Mouse (Mus musculus) heart, embryonic 11.5 days (tissue): ENCODE measurements at regions not wholly inside any gene's neighbourhood (a gene's known extent, or its start where the extent isn't known, plus 50 kb on each side); places are given as distances from the start of the nearest gene placed in this dataset.

Experiments used
- ATAC-seq: fragments of 200-750 bp; cut with Nextera tagmentation; replicated peaks from 2 replicates; pipeline ENCODE4 v1.8.0; 2017; ENCODE audit warnings: moderate library complexity; ENCODE audit not compliant: insufficient number of reproducible peaks, low FRiP score, low TSS enrichment
- H3K27ac ChIP-seq: fragments of 300-500 bp; sonication (generic); 2 replicates; pipeline ENCODE4 v1.5.1; 2014; ENCODE audit warnings: mild to moderate bottlenecking, low read depth, low read length
- H3K27me3 ChIP-seq: fragments of 300-500 bp; sonication (generic); 2 replicates; pipeline ENCODE4 v1.6.1; 2014; ENCODE audit warnings: mild to moderate bottlenecking, low read length, mixed read lengths; ENCODE audit not compliant: control insufficient read depth, insufficient read depth
- H3K36me3 ChIP-seq: fragments of 300-500 bp; sonication (generic); 2 replicates; pipeline ENCODE4 v1.6.1; 2014; ENCODE audit warnings: mild to moderate bottlenecking, low read length, moderate library complexity, mixed read lengths; ENCODE audit not compliant: control insufficient read depth, insufficient read depth
- H3K4me1 ChIP-seq: fragments of 300-500 bp; sonication (generic); 2 replicates; pipeline ENCODE4 v1.6.1; 2014; ENCODE audit warnings: low read length; ENCODE audit not compliant: control insufficient read depth, insufficient read depth
- H3K4me2 ChIP-seq: fragments of 300-500 bp; sonication (generic); 2 replicates; pipeline ENCODE4 v1.6.1; 2014; ENCODE audit warnings: mild to moderate bottlenecking, moderate library complexity
- H3K4me3 ChIP-seq: fragments of 300-500 bp; sonication (generic); 2 replicates; pipeline ENCODE4 v1.5.1; 2014; ENCODE audit warnings: low read depth, low read length
- H3K9ac ChIP-seq: fragments of 300-500 bp; sonication (generic); 2 replicates; pipeline ENCODE4 v1.6.1; 2014; ENCODE audit warnings: mild to moderate bottlenecking, low read depth, low read length, moderate library complexity
- H3K9me3 ChIP-seq: fragments of 300-500 bp; sonication (generic); replicated peaks from 2 replicates; pipeline ENCODE4 v1.6.1; 2016; ENCODE audit warnings: low read length; ENCODE audit not compliant: control insufficient read depth
- WGBS: fragments of 180-500 bp; shearing (Covaris S2); extraction: QIAGEN DNeasy Blood & Tissue Kit; methylation state at CpG from one replicate; pipeline ENCODE4 v1.1.7; 2014; ENCODE audit not compliant: insufficient replicate concordance; 5-methylcytosine and 5-hydroxymethylcytosine counted together

GRCm38 (mm10) chr8:109172701-109173100 lies 321.1 kb upstream of the Pmfbp1 start:
- Histone ChIP-seq H3K4me1 (no peaks in the 10 kb centered on the region), H3K4me3 (no peak overlapping the region), H3K27ac (no peak overlapping the region), H3K4me2 (no peak overlapping the region), H3K36me3 (no peaks in the 10 kb centered on the region), H3K9me3 (no peaks in the 10 kb centered on the region), H3K27me3 (no peaks in the 10 kb centered on the region), H3K9ac (no peak overlapping the region)
- 74% methylated on average over 4 of the region's 4 CpGs for WGBS
- no peak for ATAC-seq

GRCm38 (mm10) chr8:109185558-109186198 lies 308.1 kb upstream of the Pmfbp1 start:
- Histone ChIP-seq H3K27ac (no peak overlapping the region), H3K4me3 (peak overlapping the region; percentile 17; the same call in 1 of the 2 replicates), H3K9ac (peak overlapping the region; percentile 65), H3K9me3 (0 out of 2 replicates have a peak, but pooled peaks cover 2% of the 10 kb centered on the region), H3K36me3 (no peaks in the 10 kb centered on the region), H3K4me1 (no peaks in the 10 kb centered on the region), H3K4me2 (peak overlapping the region; percentile 56), H3K27me3 (no peaks in the 10 kb centered on the region)
- 40% methylated on average over 10 of the region's 10 CpGs for WGBS
- ATAC-seq = no peak

- Histone ChIP-seq H3K36me3 (no peaks in the 10 kb centered on the region), H3K4me3 (no peak overlapping the region), H3K9me3 (no peaks in the 10 kb centered on the region), H3K4me2 (no peak overlapping the region), H3K27me3 (no peaks in the 10 kb centered on the region), H3K4me1 (no peaks in the 10 kb centered on the region), H3K27ac (no peak overlapping the region), H3K9ac (no peak overlapping the region)
- ATAC-seq = no peak
- 78% methylated on average over 7 of the region's 7 CpGs for WGBS
Observed at GRCm38 (mm10) chr8:109187617-109188016, 306.2 kb upstream of the Pmfbp1 start.

- no peak overlapping the region for H3K27ac ChIP-seq
- H3K4me3 ChIP-seq = no peak overlapping the region
- H3K4me2 ChIP-seq = no peak overlapping the region
- no peaks in the 10 kb centered on the region for H3K27me3 ChIP-seq
- no peak for ATAC-seq
- no peaks in the 10 kb centered on the region for H3K36me3 ChIP-seq
- no peak overlapping the region for H3K9ac ChIP-seq
- no peaks in the 10 kb centered on the region for H3K4me1 ChIP-seq
- no peaks in the 10 kb centered on the region for H3K9me3 ChIP-seq
- 84% methylated on average over 8 of the region's 8 CpGs for WGBS
Observed at GRCm38 (mm10) chr8:109214247-109214646, 279.6 kb upstream of the Pmfbp1 start.

- Histone ChIP-seq H3K4me1 (no peaks in the 10 kb centered on the region), H3K4me3 (no peak overlapping the region), H3K4me2 (no peak overlapping the region), H3K36me3 (no peaks in the 10 kb centered on the region), H3K9me3 (no peaks in the 10 kb centered on the region), H3K27me3 (no peaks in the 10 kb centered on the region), H3K9ac (no peak overlapping the region), H3K27ac (no peak overlapping the region)
- 85% methylated on average over 5 of the region's 5 CpGs for WGBS
- no peak for ATAC-seq
Observed at GRCm38 (mm10) chr8:109216318-109216717, 277.5 kb upstream of the Pmfbp1 start.

GRCm38 (mm10) chr8:109217326-109217725 lies 276.5 kb upstream of the Pmfbp1 start:
- Histone ChIP-seq H3K4me3 (no peak overlapping the region), H3K4me1 (no peaks in the 10 kb centered on the region), H3K27me3 (no peaks in the 10 kb centered on the region), H3K4me2 (no peak overlapping the region), H3K9ac (no peak overlapping the region), H3K9me3 (no peaks in the 10 kb centered on the region), H3K27ac (no peak overlapping the region), H3K36me3 (no peaks in the 10 kb centered on the region)
- 91% methylated on average over 19 of the region's 19 CpGs for WGBS
- ATAC-seq = no peak

GRCm38 (mm10) chr8:109232281-109233234 lies 261.3 kb upstream of the Pmfbp1 start:
- Histone ChIP-seq H3K27ac (no peak overlapping the region), H3K27me3 (no peaks in the 10 kb centered on the region), H3K9me3 (no peaks in the 10 kb centered on the region), H3K4me1 (no peaks in the 10 kb centered on the region), H3K36me3 (no peaks in the 10 kb centered on the region), H3K9ac (no peak overlapping the region), H3K4me2 (no peak overlapping the region), H3K4me3 (no peak overlapping the region)
- ATAC-seq = no peak
- 77% methylated on average over 32 of the region's 32 CpGs for WGBS

- ATAC-seq = no peak
- no peaks in the 10 kb centered on the region for H3K9me3 ChIP-seq
- H3K36me3 ChIP-seq = no peaks in the 10 kb centered on the region
- H3K4me2 ChIP-seq = no peak overlapping the region
- H3K4me3 ChIP-seq = no peak overlapping the region
- H3K9ac ChIP-seq = no peak overlapping the region
- H3K4me1 ChIP-seq = no peaks in the 10 kb centered on the region
- WGBS = 73% methylated on average over 8 of the region's 8 CpGs
- no peak overlapping the region for H3K27ac ChIP-seq
- no peaks in the 10 kb centered on the region for H3K27me3 ChIP-seq
Observed at GRCm38 (mm10) chr8:109245526-109245925, 248.3 kb upstream of the Pmfbp1 start.
